Mouse (Mus musculus) frontal cortex, postnatal 25 days (tissue): ENCODE measurements at regions not wholly inside any gene's neighbourhood (a gene's known extent, or its start where the extent isn't known, plus 50 kb on each side); places are given as distances from the start of the nearest gene placed in this dataset.

Experiments used
- DNase-seq, 2 experiments: peaks; one replicate each; pipeline ENCODE4 v3.0.0; 2022; ENCODE audit warnings: low spot score in 2 of 2

- DNase-seq, result no peak
Measured at GRCm38 (mm10) chr7:113059967-113060284, 106.2 kb downstream of the Rassf10 start.

GRCm38 (mm10) chr7:113060991-113061390 lies 107.2 kb downstream of the Rassf10 start:
- no peak for DNase-seq

- DNase-seq, result no peak
Measured at GRCm38 (mm10) chr7:113066536-113066935, 112.8 kb downstream of the Rassf10 start.

- no peak for DNase-seq
Measured at GRCm38 (mm10) chr7:113068296-113068695, 114.5 kb downstream of the Rassf10 start.

GRCm38 (mm10) chr7:113069336-113069924 lies 115.7 kb downstream of the Rassf10 start:
- DNase-seq, result no peak

- DNase-seq, result no peak
Measured at GRCm38 (mm10) chr7:113071418-113071817, 117.7 kb downstream of the Rassf10 start.

- DNase-seq, result no peak
Measured at GRCm38 (mm10) chr7:113073781-113074180, 120.0 kb downstream of the Rassf10 start.

- no peak for DNase-seq
Measured at GRCm38 (mm10) chr7:113075371-113075770, 121.6 kb downstream of the Rassf10 start.

GRCm38 (mm10) chr7:113076243-113076642 lies 122.5 kb downstream of the Rassf10 start:
- DNase-seq, result no peak

- no peak for DNase-seq
Measured at GRCm38 (mm10) chr7:113081120-113081519, 126.1 kb upstream of the Arntl start.

GRCm38 (mm10) chr7:113084930-113085625 lies 122.2 kb upstream of the Arntl start:
- DNase-seq, result no peak

- DNase-seq, result no peak
Measured at GRCm38 (mm10) chr7:113086158-113086557, 121.1 kb upstream of the Arntl start.

- no peak for DNase-seq
Measured at GRCm38 (mm10) chr7:113087646-113088045, 119.6 kb upstream of the Arntl start.

- no peak for DNase-seq
Measured at GRCm38 (mm10) chr7:113089044-113089443, 118.2 kb upstream of the Arntl start.

GRCm38 (mm10) chr7:113093931-113094330 lies 113.3 kb upstream of the Arntl start:
- DNase-seq, result no peak

GRCm38 (mm10) chr7:113095092-113095491 lies 112.2 kb upstream of the Arntl start:
- no peak for DNase-seq

- DNase-seq, result no peak
Measured at GRCm38 (mm10) chr7:113104265-113104664, 103.0 kb upstream of the Arntl start.

- no peak for DNase-seq
Measured at GRCm38 (mm10) chr7:113105359-113105758, 101.9 kb upstream of the Arntl start.

GRCm38 (mm10) chr7:113106731-113107130 lies 100.5 kb upstream of the Arntl start:
- no peak for DNase-seq

GRCm38 (mm10) chr7:113107965-113108364 lies 99.3 kb upstream of the Arntl start:
- no peak for DNase-seq

GRCm38 (mm10) chr7:113108442-113109000 lies 98.7 kb upstream of the Arntl start:
- no peak for DNase-seq

GRCm38 (mm10) chr7:113109481-113109880 lies 97.8 kb upstream of the Arntl start:
- DNase-seq, result no peak

GRCm38 (mm10) chr7:113110867-113111508 lies 96.3 kb upstream of the Arntl start:
- no peak for DNase-seq
